Mouse (Mus musculus) heart, adult 2 months (tissue): ENCODE measurements around the gene Gm5148. TPM values are rescaled to one million over a fixed set of nuclear protein-coding genes. Genes with fewer than 3 reads are reported as not detected.
A peak's percentile ranks its signal among the peaks of the same experiment; 100 is the strongest.

Experiments
- DNase-seq, 2 experiments: peaks; one replicate each; pipeline ENCODE4 v3.0.0; 2021
- H3K27ac ChIP-seq: fragments of 200-600 bp; 2 replicates; pipeline ENCODE4 v1.8.1; 2022
- H3K27me3 ChIP-seq: fragments of 200-500 bp; 2 replicates; pipeline ENCODE4 v1.6.1; 2012; ENCODE audit warnings: mild to moderate bottlenecking, low read length, inconsistent platforms, mixed read lengths; ENCODE audit not compliant: control insufficient read depth, insufficient read depth
- H3K36me3 ChIP-seq: fragments of 200-500 bp; 2 replicates; pipeline ENCODE4 v1.6.1; 2012; ENCODE audit warnings: low read length, inconsistent platforms; ENCODE audit not compliant: control insufficient read depth, insufficient read depth
- H3K4me1 ChIP-seq: fragments of 200-500 bp; 2 replicates; pipeline ENCODE4 v1.6.1; 2011; ENCODE audit warnings: low read length; ENCODE audit not compliant: control insufficient read depth, insufficient read depth
- H3K4me3 ChIP-seq: fragments of 200-600 bp; 2 replicates; pipeline ENCODE4 v1.8.1; 2022
- H3K79me2 ChIP-seq: fragments of 200-500 bp; replicated peaks from 2 replicates; pipeline ENCODE4 v1.6.1; 2012; ENCODE audit warnings: mild to moderate bottlenecking, inconsistent platforms, low read length, moderate library complexity, mixed read lengths; ENCODE audit not compliant: control insufficient read depth, insufficient read depth
- H3K9ac ChIP-seq: fragments of 200-500 bp; 2 replicates; pipeline ENCODE4 v1.6.1; 2012; ENCODE audit warnings: low read depth, mild to moderate bottlenecking, control low read depth, inconsistent platforms, low read length, mixed read lengths
- CTCF ChIP-seq: fragments of 200-600 bp; IDR thresholded peaks from 2 replicates; pipeline ENCODE4 v1.8.1; 2022; ENCODE audit warnings: antibody characterized with exemption, mild to moderate bottlenecking, moderate library complexity
- EP300 ChIP-seq: fragments of 200-500 bp; IDR thresholded peaks from 2 replicates; pipeline ENCODE4 v1.6.1; 2011; ENCODE audit warnings: low read depth, low read length, control low read depth; ENCODE audit not compliant: insufficient read depth
- POLR2A ChIP-seq: fragments of 200-500 bp; IDR thresholded peaks from 2 replicates; pipeline ENCODE4 v1.6.1; 2011; ENCODE audit warnings: mild to moderate bottlenecking, low read depth, low read length, control low read depth; ENCODE audit not compliant: insufficient read depth
- WGBS: fragments of 180-500 bp; shearing (Covaris S2); methylation state at CpG from one replicate; pipeline ENCODE4 v1.1.7; 2018; 5-methylcytosine and 5-hydroxymethylcytosine counted together
- intact Hi-C: fragments of 180-260 bp; cut with DNase I; formaldehyde crosslinking; loops from one replicate; pipeline ENCODE4 v1.15.1; 2025
- polyA plus RNA-seq: library from polyadenylated mRNA; depleted of rRNA; stranded (reverse); fragments of >200 nt; gene quantifications from 2 replicates; pipeline ENCODE4 v1.2.3, GENCODE M21; 2012
- total RNA-seq, 2 experiments: library from RNA; stranded (reverse); gene quantifications; 2 replicates each; pipeline ENCODE4 v1.2.3; 2021

The Gm5148 gene
- total and polyA plus RNA-seq, 3 experiments, result 0.25 to 0.57 TPM; not detected in 1

- intact Hi-C loops, result loop anchor here (5.0 kb wide), 2 partner anchors 346 to 436 kb away; no protein-coding TSS in a partner anchor
- WGBS, result 93% methylated on average over 5 of the region's 5 CpGs
These were observed 41.7 kb upstream of the Gm5148 start for GRCm38 (mm10) chr3:37765971-37766370.

GRCm38 (mm10) chr3:37765275-37765674 is 41.0 kb upstream of the Gm5148 start:
- H3K4me1 ChIP-seq, result peaks cover 15% of the 10 kb centered on the region
- H3K9ac ChIP-seq, result no peak overlapping the region
- no peak for TF ChIP-seq CTCF
- no peak for TF ChIP-seq POLR2A
- no peaks in the 10 kb centered on the region for H3K27me3 ChIP-seq
- WGBS, result 92% methylated on average over 3 of the region's 3 CpGs
- H3K79me2 ChIP-seq, result no peaks in the 10 kb centered on the region
- peaks cover 9% of the 10 kb centered on the region for H3K36me3 ChIP-seq
- DNase-seq, result no peak
- H3K27ac ChIP-seq, result no peak overlapping the region
- H3K4me3 ChIP-seq, result no peak overlapping the region
- intact Hi-C loops, result loop anchor here (5.0 kb wide), 2 partner anchors 347 to 437 kb away; no protein-coding TSS in a partner anchor

More at GRCm38 (mm10) chr3:37765971-37766370, 41.7 kb upstream of the Gm5148 start:
- peaks cover 18% of the 10 kb centered on the region for H3K4me1 ChIP-seq
- DNase-seq, result no peak
- H3K27me3 ChIP-seq, result no peaks in the 10 kb centered on the region
- no peak overlapping the region for H3K27ac ChIP-seq
- H3K36me3 ChIP-seq, result peaks cover 11% of the 10 kb centered on the region
- no peak for TF ChIP-seq EP300
- TF ChIP-seq POLR2A, result no peak
- no peak for TF ChIP-seq CTCF
- no peak overlapping the region for H3K4me3 ChIP-seq
- H3K9ac ChIP-seq, result no peak overlapping the region
- no peaks in the 10 kb centered on the region for H3K79me2 ChIP-seq

- no peak overlapping the region for H3K4me3 ChIP-seq
- no peaks in the 10 kb centered on the region for H3K27me3 ChIP-seq
- H3K9ac ChIP-seq, result no peak overlapping the region
- H3K79me2 ChIP-seq, result no peaks in the 10 kb centered on the region
- no peak for DNase-seq
- no peak for TF ChIP-seq POLR2A
- TF ChIP-seq CTCF, result no peak
- no peak for TF ChIP-seq EP300
- H3K4me1 ChIP-seq, result peaks cover 11% of the 10 kb centered on the region
- no peaks in the 10 kb centered on the region; the same call in 1 of the 2 replicates for H3K36me3 ChIP-seq
- no peak overlapping the region for H3K27ac ChIP-seq
- 72% methylated on average over 3 of the region's 3 CpGs for WGBS
- intact Hi-C loops, result loop anchor here (5.0 kb wide), 1 partner anchor 410 kb away; no protein-coding TSS in a partner anchor
These were observed 38.0 kb upstream of the Gm5148 start for GRCm38 (mm10) chr3:37762303-37762702.

GRCm38 (mm10) chr3:37761741-37762140 is 37.5 kb upstream of the Gm5148 start:
- no peak overlapping the region for H3K27ac ChIP-seq
- TF ChIP-seq EP300 (no peak), CTCF (no peak), POLR2A (no peak)
- H3K79me2 ChIP-seq, result no peaks in the 10 kb centered on the region
- H3K4me3 ChIP-seq, result no peak overlapping the region
- 78% methylated on average over 5 of the region's 5 CpGs for WGBS
- intact Hi-C loops, result loop anchor here (5.0 kb wide), 1 partner anchor 411 kb away; no protein-coding TSS in a partner anchor
- H3K4me1 ChIP-seq, result peaks cover 11% of the 10 kb centered on the region
- no peaks in the 10 kb centered on the region for H3K27me3 ChIP-seq
- no peak for DNase-seq
- no peak overlapping the region for H3K9ac ChIP-seq
- no peaks in the 10 kb centered on the region; the same call in 1 of the 2 replicates for H3K36me3 ChIP-seq

- H3K27me3 ChIP-seq, result no peaks in the 10 kb centered on the region
- TF ChIP-seq EP300, result 0 out of 2 replicates have a peak, but pooled peaks have one; percentile 21
- TF ChIP-seq POLR2A, result no peak
- H3K4me1 ChIP-seq, result peaks cover 11% of the 10 kb centered on the region
- peak; percentile 28 to 46 for DNase-seq
- H3K9ac ChIP-seq, result no peak overlapping the region
- 58% methylated on average over 6 of the region's 6 CpGs for WGBS
- no peaks in the 10 kb centered on the region for H3K79me2 ChIP-seq
- H3K27ac ChIP-seq, result no peak overlapping the region
- intact Hi-C loops, result loop anchor here (5.0 kb wide), 1 partner anchor 411 kb away; no protein-coding TSS in a partner anchor
- no peak overlapping the region for H3K4me3 ChIP-seq
- no peaks in the 10 kb centered on the region; the same call in 1 of the 2 replicates for H3K36me3 ChIP-seq
These were observed 36.6 kb upstream of the Gm5148 start for GRCm38 (mm10) chr3:37760866-37761265.

GRCm38 (mm10) chr3:37758611-37759322 is 34.5 kb upstream of the Gm5148 start:
- no peaks in the 10 kb centered on the region; the same call in 1 of the 2 replicates for H3K36me3 ChIP-seq
- no peaks in the 10 kb centered on the region for H3K79me2 ChIP-seq
- 24% methylated on average over 9 of the region's 9 CpGs for WGBS
- H3K27ac ChIP-seq, result peak overlapping the region; percentile 88
- TF ChIP-seq EP300, result peak; percentile 44; the same call in 1 of the 2 replicates
- TF ChIP-seq POLR2A, result peak; percentile 30; the same call in 1 of the 2 replicates
- TF ChIP-seq CTCF, result no peak
- no peak overlapping the region for H3K9ac ChIP-seq
- no peaks in the 10 kb centered on the region for H3K27me3 ChIP-seq
- peaks cover 14% of the 10 kb centered on the region for H3K4me1 ChIP-seq
- peak overlapping the region; percentile 28 for H3K4me3 ChIP-seq
- DNase-seq, result peak; percentile 70 to 75
- intact Hi-C loops, result loop anchor here (1.0 to 5.0 kb wide), 10 partner anchors 11 to 286 kb away; no protein-coding TSS in a partner anchor
